Comparison of ENCODE assay signal across 34 mouse cellular contexts in the genomic region with DNA sequence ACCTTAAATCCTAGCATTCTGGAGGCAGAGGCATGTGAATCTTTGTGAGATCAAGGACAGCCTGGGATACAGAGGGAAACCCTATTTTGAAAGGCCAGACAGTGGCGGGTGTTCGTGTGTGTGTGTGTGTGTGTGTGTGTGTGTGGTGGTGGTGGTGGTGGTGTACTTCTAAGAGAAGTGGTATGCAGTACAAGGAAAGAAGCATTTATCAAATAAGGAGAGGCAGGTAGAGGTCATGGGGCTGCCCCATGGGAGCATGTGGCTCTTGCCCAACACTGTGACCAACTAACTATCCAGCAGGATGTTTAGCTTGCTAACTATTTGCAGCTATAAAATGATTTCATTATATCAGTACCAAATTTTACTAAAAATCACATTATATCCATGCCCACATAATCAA. TPM values are rescaled to one million over a fixed set of nuclear protein-coding genes. Genes with fewer than 3 reads are reported as not detected.
DNase-seq lines count a peak whose midpoint lies in the region; ATAC-seq and TF ChIP-seq lines count a peak whose summit lies in the region.
"Had no signal": no experiment of that assay in that cellular context is flagged by ENCODE, and none has a peak within 500 bp of the region (broad histone marks: within the 10 kb centered on the region; RNA-seq: fewer than 3 reads in every experiment).

No protein-coding gene starts in this region.

- H3K4me1 ChIP-seq in liver, embryonic 12.5 days, result peaks cover 41% of the 10 kb centered on the region
- peaks cover 11% of the 10 kb centered on the region for H3K4me1 ChIP-seq in liver, embryonic 11.5 days (replicated peaks; ENCODE audit: control insufficient read depth, insufficient read depth, low read length)
- peaks cover 9 to 15% of the 10 kb centered on the region in 2 experiments for H3K4me1 ChIP-seq in liver, embryonic 14.5 days (replicated peaks; ENCODE audit: control insufficient read depth in 2 of 2, insufficient read depth in 2 of 2, low read length in 1 of 2)
- H3K4me1 ChIP-seq: forebrain, embryonic 13.5 days; heart, embryonic 10.5 days; heart, embryonic 15.5 days; hindbrain, embryonic 12.5 days; limb, embryonic 13.5 days; midbrain, embryonic 10.5 days; midbrain, embryonic 15.5 days; neural tube, embryonic 15.5 days had no signal

- no peak overlapping the region for H3K4me2 ChIP-seq in liver, embryonic 12.5 days
- no peak overlapping the region for H3K4me2 ChIP-seq in liver, embryonic 11.5 days
- H3K4me2 ChIP-seq in liver, embryonic 14.5 days (ENCODE audit: low read depth), result no peak overlapping the region
- H3K4me2 ChIP-seq: forebrain, embryonic 13.5 days; heart, embryonic 15.5 days; hindbrain, embryonic 12.5 days; limb, embryonic 13.5 days; midbrain, embryonic 15.5 days; neural tube, embryonic 15.5 days had no signal

- H3K4me3 ChIP-seq in liver, embryonic 12.5 days, result no peak overlapping the region
- no peak overlapping the region for H3K4me3 ChIP-seq in liver, embryonic 11.5 days (ENCODE audit: low read depth, low read length)
- H3K4me3 ChIP-seq in liver, embryonic 14.5 days (ENCODE audit: insufficient read depth in 1 of 2, low read depth in 2 of 2, low read length in 2 of 2), result no peak overlapping the region
- H3K4me3 ChIP-seq: forebrain, embryonic 13.5 days; heart, embryonic 10.5 days; heart, embryonic 15.5 days; hindbrain, embryonic 12.5 days; left cerebral cortex, adult 2 months; limb, embryonic 13.5 days; midbrain, embryonic 10.5 days; midbrain, embryonic 15.5 days; neural tube, embryonic 15.5 days had no signal

- 0 out of 2 replicates have a peak overlapping the region, but pooled peaks have one; percentile 16 for H3K27ac ChIP-seq in liver, embryonic 12.5 days
- H3K27ac ChIP-seq in liver, embryonic 11.5 days (ENCODE audit: low read depth, low read length), result no peak overlapping the region
- peak overlapping the region; percentile 41 for H3K27ac ChIP-seq in liver, embryonic 14.5 days
- H3K27ac ChIP-seq: forebrain, embryonic 13.5 days; heart, embryonic 10.5 days; heart, embryonic 15.5 days; hindbrain, embryonic 12.5 days; hindbrain, postnatal 0 days; left cerebral cortex, adult 2 months; limb, embryonic 13.5 days; macrophage; midbrain, embryonic 10.5 days; midbrain, embryonic 15.5 days; neural tube, embryonic 15.5 days; stomach, postnatal 0 days had no signal

- whole genome bisulfite sequencing in liver, embryonic 12.5 days (ENCODE audit: insufficient replicate concordance), result 85% methylated on average over 2 of the region's 2 CpGs
- WGBS in liver, embryonic 11.5 days, result 73% methylated on average over 2 of the region's 2 CpGs
- 68% methylated on average over 2 of the region's 2 CpGs for WGBS in liver, embryonic 14.5 days (ENCODE audit: insufficient replicate concordance)

- ATAC-seq in liver, embryonic 12.5 days, result no peak
- no peak for ATAC-seq in liver, embryonic 11.5 days (replicated peaks; ENCODE audit: low FRiP score)
- no peak for ATAC-seq in liver, embryonic 14.5 days (ENCODE audit: insufficient read depth)
- ATAC-seq in megakaryocyte, adult 5-6 weeks (ENCODE audit: poor library complexity, severe bottlenecking), result no peak
- ATAC-seq: activated CD4-positive, CD25-positive, alpha-beta regulatory T cell, adult 4 months; forebrain, embryonic 13.5 days; hindbrain, postnatal 0 days; midbrain, embryonic 15.5 days had no signal

- H3K9ac ChIP-seq in liver, embryonic 12.5 days, result no peak overlapping the region
- no peak overlapping the region for H3K9ac ChIP-seq in liver, embryonic 11.5 days (ENCODE audit: low read depth, low read length)
- no peak overlapping the region for H3K9ac ChIP-seq in liver, embryonic 14.5 days (replicated peaks)
- H3K9ac ChIP-seq: forebrain, embryonic 13.5 days; heart, embryonic 15.5 days; hindbrain, embryonic 12.5 days; limb, embryonic 13.5 days; midbrain, embryonic 15.5 days; neural tube, embryonic 15.5 days had no signal

- no peaks in the 10 kb centered on the region for H3K27me3 ChIP-seq in liver, embryonic 12.5 days (replicated peaks)
- no peaks in the 10 kb centered on the region for H3K27me3 ChIP-seq in liver, embryonic 11.5 days (replicated peaks; ENCODE audit: control insufficient read depth, insufficient read depth, low read length)
- no peaks in the 10 kb centered on the region for H3K27me3 ChIP-seq in liver, embryonic 14.5 days (ENCODE audit: control insufficient read depth, insufficient read depth, low read length)
- H3K27me3 ChIP-seq: CH12.LX; forebrain, embryonic 13.5 days; heart, embryonic 15.5 days; hindbrain, embryonic 12.5 days; limb, embryonic 13.5 days; midbrain, embryonic 15.5 days; neural tube, embryonic 15.5 days had no signal

- no peaks in the 10 kb centered on the region for H3K9me3 ChIP-seq in liver, embryonic 12.5 days (replicated peaks)
- H3K9me3 ChIP-seq in liver, embryonic 11.5 days (ENCODE audit: control insufficient read depth, low read length), result no peaks in the 10 kb centered on the region
- H3K9me3 ChIP-seq in liver, embryonic 14.5 days (ENCODE audit: control insufficient read depth, low read length), result no peaks in the 10 kb centered on the region
- H3K9me3 ChIP-seq: forebrain, embryonic 13.5 days; heart, embryonic 10.5 days; heart, embryonic 15.5 days; hindbrain, embryonic 12.5 days; limb, embryonic 13.5 days; midbrain, embryonic 10.5 days; midbrain, embryonic 15.5 days; neural tube, embryonic 15.5 days had no signal

- TF ChIP-seq CTCF in liver, embryonic 14.5 days (IDR thresholded peaks at IDR 0.05; ENCODE audit: low read depth), result no peak

- no peaks in the 10 kb centered on the region for H3K36me3 ChIP-seq in liver, embryonic 12.5 days
- no peaks in the 10 kb centered on the region for H3K36me3 ChIP-seq in liver, embryonic 11.5 days (ENCODE audit: control insufficient read depth, insufficient read depth, low read length)
- H3K36me3 ChIP-seq in liver, embryonic 14.5 days (replicated peaks; ENCODE audit: control insufficient read depth, insufficient read depth, low read depth), result peaks cover 2% of the 10 kb centered on the region; the same call in 1 of the 2 replicates
- H3K36me3 ChIP-seq: heart, embryonic 10.5 days; heart, embryonic 15.5 days; hindbrain, embryonic 12.5 days; limb, embryonic 13.5 days; midbrain, embryonic 15.5 days; neural tube, embryonic 15.5 days had no signal

- TF ChIP-seq EP300 in liver, embryonic 14.5 days (IDR thresholded peaks at IDR 0.05; ENCODE audit: low read depth), result no peak

- peak; percentile 20 for DNase-seq in adrenal gland, adult 2 months
- DNase-seq in adrenal gland, adult 18-20 months (ENCODE audit: low spot score in 2 of 2), result no peak
- no peak for DNase-seq in liver, embryonic 11.5 days (ENCODE audit: low spot score)
- no peak for DNase-seq in liver, embryonic 14.5 days (ENCODE audit: low read depth in 3 of 3, low spot score in 3 of 3)
- DNase-seq in yolk sac, embryonic 10.5 days (ENCODE audit: low spot score), result peak; percentile 50
- DNase-seq in layer of hippocampus, adult 8-10 months (ENCODE audit: low spot score in 2 of 2), result no peak
- DNase-seq: cerebellum, adult 8-10 months; cerebellum, postnatal 25 days; gastrocnemius, postnatal 14 days; heart, postnatal 36 days; kidney, adult 11 months; kidney, postnatal 25 days; lung, adult 2 months; lung, postnatal 10 days; retina, postnatal 1 day; right cerebral cortex, postnatal 25 days; thymus, adult 2 months had no signal

RNA-seq across cellular contexts. Expression of gene Dnajb4, which starts 8.5 kb away (rescaled TPM):
- 10 to 100 TPM; 44.1 to 63.9 TPM for total RNA-seq in adrenal gland, adult 2 months (2021)
- polyA plus RNA-seq in adrenal gland, adult 2 months (2012; rRNA removed), result 4.1 and 4.4 TPM in 2 replicates
- total RNA-seq in adrenal gland, adult 18-20 months (2021), result 10 to 100 TPM; 75.4 to 76.8 TPM
- polyA plus RNA-seq in liver, embryonic 12.5 days (2016; fragmentation: Nextera tagmentation; extraction: Ambion mirVana), result 35.7 and 36.3 TPM in 2 replicates
- polyA plus RNA-seq in liver, embryonic 11.5 days (2014; fragmentation: Nextera tagmentation; extraction: Ambion mirVana), result 29.7 and 33.1 TPM in 2 replicates
- polyA plus RNA-seq in liver, embryonic 14.5 days (2012; rRNA removed), result 10.9 and 18.3 TPM in 2 replicates
- polyA plus RNA-seq in liver, embryonic 14.5 days (2014; fragmentation: Nextera tagmentation; extraction: Ambion mirVana), result 29.9 and 34.3 TPM in 2 replicates
- 7.8 and 11.2 TPM in 2 replicates for total RNA-seq in megakaryocyte, adult 5-6 weeks (2015)
- 10.8 and 12.3 TPM in 2 replicates for total RNA-seq in megakaryocyte, adult 5-6 weeks (2017)
- 10 to 100 TPM; 51.8 to 78.7 (median 62.1) TPM for total RNA-seq in layer of hippocampus, adult 8-10 months (2022)

RNA-seq across cellular contexts. Expression of gene Fubp1, which starts 8.6 kb away (rescaled TPM):
- total RNA-seq in adrenal gland, adult 2 months (2021), result 100 to 1,000 TPM; 118 to 137 TPM
- polyA plus RNA-seq in adrenal gland, adult 2 months (2012; rRNA removed), result 71.8 and 97.5 TPM in 2 replicates
- 100 to 1,000 TPM; 107 to 113 TPM for total RNA-seq in adrenal gland, adult 18-20 months (2021)
- 143 and 144 TPM in 2 replicates for polyA plus RNA-seq in liver, embryonic 12.5 days (2016; fragmentation: Nextera tagmentation; extraction: Ambion mirVana)
- 234 and 253 TPM in 2 replicates for polyA plus RNA-seq in liver, embryonic 11.5 days (2014; fragmentation: Nextera tagmentation; extraction: Ambion mirVana)
- polyA plus RNA-seq in liver, embryonic 14.5 days (2012; rRNA removed), result 47.3 and 50.8 TPM in 2 replicates
- polyA plus RNA-seq in liver, embryonic 14.5 days (2014; fragmentation: Nextera tagmentation; extraction: Ambion mirVana), result 64.6 and 65.3 TPM in 2 replicates
- total RNA-seq in megakaryocyte, adult 5-6 weeks (2015), result 74.7 and 84.8 TPM in 2 replicates
- 135 and 140 TPM in 2 replicates for total RNA-seq in megakaryocyte, adult 5-6 weeks (2017)
- total RNA-seq in layer of hippocampus, adult 8-10 months (2022), result 100 to 1,000 TPM; 114 to 141 (median 131) TPM

RNA-seq across cellular contexts. Expression of gene Gipc2, which starts 35.6 kb away (rescaled TPM):
- total RNA-seq in adrenal gland, adult 2 months (2021), result 1 to 10 TPM in 1 of 2 experiments, under 1 TPM in 1; 0.52 to 1.1 TPM
- 0.11 and 0.20 TPM in 2 replicates for polyA plus RNA-seq in adrenal gland, adult 2 months (2012; rRNA removed)
- under 1 TPM in 1 of 2 experiments, not detected in 1; 0.30 TPM for total RNA-seq in adrenal gland, adult 18-20 months (2021)
- 11.3 and 12.3 TPM in 2 replicates for polyA plus RNA-seq in liver, embryonic 12.5 days (2016; fragmentation: Nextera tagmentation; extraction: Ambion mirVana)
- polyA plus RNA-seq in liver, embryonic 11.5 days (2014; fragmentation: Nextera tagmentation; extraction: Ambion mirVana), result 12.1 and 15.4 TPM in 2 replicates
- polyA plus RNA-seq in liver, embryonic 14.5 days (2012; rRNA removed), result 5.1 and 7.7 TPM in 2 replicates
- polyA plus RNA-seq in liver, embryonic 14.5 days (2014; fragmentation: Nextera tagmentation; extraction: Ambion mirVana), result 16.9 and 17.8 TPM in 2 replicates
- total RNA-seq in megakaryocyte, adult 5-6 weeks (2015), result not detected in 2 replicates
- total RNA-seq in megakaryocyte, adult 5-6 weeks (2017), result 0.44 TPM in 1 of 2 replicates, not detected in the other
- total RNA-seq in layer of hippocampus, adult 8-10 months (2022), result 1 to 10 TPM in 3 of 4 experiments, under 1 TPM in 1; 0.68 to 1.9 (median 1.5) TPM
- total RNA-seq: granulocyte monocyte progenitor cell, adult 5-6 weeks had no signal
- polyA plus RNA-seq: activated CD4-positive, CD25-positive, alpha-beta regulatory T cell, adult 4 months; macrophage had no signal

Comparison
In these comparisons a context has a peak if more than half of its experiments do, and no peak if none do; other contexts are left out.
1. DNase-seq: peak in adrenal gland, adult 2 months (single experiment) and yolk sac, embryonic 10.5 days (single experiment); none in adrenal gland, adult 18-20 months (0 of 2), liver, embryonic 11.5 days (single experiment), liver, embryonic 14.5 days (0 of 3) and layer of hippocampus, adult 8-10 months (0 of 2).